8 mouse cellular contexts compared by ENCODE assay signal in the genomic region with DNA sequence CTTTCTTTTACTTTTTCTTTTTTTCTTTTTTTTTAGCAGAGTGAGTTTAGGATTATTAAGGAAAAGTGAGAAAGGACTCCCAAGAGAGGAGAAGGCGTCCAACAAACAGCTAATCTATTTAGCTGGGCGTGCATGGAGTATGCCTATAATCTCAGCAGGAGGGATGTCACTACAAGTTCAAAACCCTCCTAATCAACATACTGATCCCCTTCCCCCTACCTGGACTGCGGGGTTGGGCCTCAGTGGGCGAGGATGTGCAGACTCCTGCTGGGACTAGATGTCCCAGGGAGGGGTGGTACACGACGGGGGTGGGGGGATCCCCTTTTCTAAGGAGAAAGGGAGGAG. TPM values are rescaled to one million over a fixed set of nuclear protein-coding genes. Genes with fewer than 3 reads are reported as not detected.
DNase-seq lines count a peak whose midpoint lies in the region; ATAC-seq and TF ChIP-seq lines count a peak whose summit lies in the region.

No protein-coding gene starts in this region.

- H3K4me3 ChIP-seq in lung, postnatal 0 days (ENCODE audit: low read depth, low read length), result peak overlapping the region; percentile 41
- H3K4me3 ChIP-seq in embryonic facial prominence, embryonic 10.5 days, result peak overlapping the region; percentile 56
- H3K4me3 ChIP-seq in limb, embryonic 13.5 days, result peak overlapping the region; percentile 50
- H3K4me3 ChIP-seq in stomach, embryonic 15.5 days (replicated peaks), result peak overlapping the region; percentile 47

- H3K4me1 ChIP-seq in lung, postnatal 0 days (ENCODE audit: insufficient read depth, low read depth, low read length), result peaks cover 6% of the 10 kb centered on the region; the same call in 1 of the 2 replicates
- peaks cover 20% of the 10 kb centered on the region for H3K4me1 ChIP-seq in embryonic facial prominence, embryonic 10.5 days
- H3K4me1 ChIP-seq in limb, embryonic 13.5 days, result peaks cover 22% of the 10 kb centered on the region; the same call in 1 of the 2 replicates
- peaks cover 12% of the 10 kb centered on the region for H3K4me1 ChIP-seq in stomach, embryonic 15.5 days

- H3K36me3 ChIP-seq in lung, postnatal 0 days (ENCODE audit: insufficient read depth, low read length), result no peaks in the 10 kb centered on the region
- H3K36me3 ChIP-seq in embryonic facial prominence, embryonic 10.5 days (replicated peaks), result no peaks in the 10 kb centered on the region
- H3K36me3 ChIP-seq in limb, embryonic 13.5 days, result no peaks in the 10 kb centered on the region
- H3K36me3 ChIP-seq in stomach, embryonic 15.5 days, result no peaks in the 10 kb centered on the region

- H3K9me3 ChIP-seq in lung, postnatal 0 days (ENCODE audit: low read length), result no peaks in the 10 kb centered on the region
- no peaks in the 10 kb centered on the region for H3K9me3 ChIP-seq in embryonic facial prominence, embryonic 10.5 days
- no peaks in the 10 kb centered on the region for H3K9me3 ChIP-seq in limb, embryonic 13.5 days
- H3K9me3 ChIP-seq in stomach, embryonic 15.5 days, result no peaks in the 10 kb centered on the region

- H3K27me3 ChIP-seq in lung, postnatal 0 days (replicated peaks; ENCODE audit: insufficient read depth, low read length), result 0 out of 2 replicates have a peak, but pooled peaks cover 6% of the 10 kb centered on the region
- peaks cover 33% of the 10 kb centered on the region for H3K27me3 ChIP-seq in embryonic facial prominence, embryonic 10.5 days (replicated peaks; ENCODE audit: low read depth, poor library complexity, severe bottlenecking)
- H3K27me3 ChIP-seq in limb, embryonic 13.5 days, result peaks cover 14% of the 10 kb centered on the region
- H3K27me3 ChIP-seq in stomach, embryonic 15.5 days (replicated peaks), result peaks cover 10% of the 10 kb centered on the region; the same call in 1 of the 2 replicates

- H3K4me2 ChIP-seq in lung, postnatal 0 days (replicated peaks; ENCODE audit: low read depth, low read length), result peak overlapping the region; percentile 61
- peak overlapping the region; percentile 67 for H3K4me2 ChIP-seq in limb, embryonic 13.5 days (replicated peaks)
- H3K4me2 ChIP-seq in stomach, embryonic 15.5 days, result peak overlapping the region; percentile 74

- DNase-seq in lung, postnatal 0 days (ENCODE audit: low spot score), result peak; percentile 55
- DNase-seq in lung, postnatal 14 days, result no peak
- DNase-seq in embryonic facial prominence, embryonic 10.5 days (ENCODE audit: low spot score), result peak; percentile 52
- no peak for DNase-seq in kidney, adult 8-10 months
- no peak for DNase-seq in layer of hippocampus, postnatal 10 days (ENCODE audit: low spot score in 2 of 2)
- no peak for DNase-seq in left cerebral cortex, adult 18-20 months (ENCODE audit: low spot score in 2 of 2)

- H3K27ac ChIP-seq in lung, postnatal 0 days (ENCODE audit: low read length), result peak overlapping the region; percentile 44
- peak overlapping the region; percentile 57; the same call in 1 of the 2 replicates for H3K27ac ChIP-seq in embryonic facial prominence, embryonic 10.5 days (replicated peaks)
- H3K27ac ChIP-seq in limb, embryonic 13.5 days, result peak overlapping the region; percentile 75
- H3K27ac ChIP-seq in stomach, embryonic 15.5 days, result peak overlapping the region; percentile 40; the same call in 1 of the 2 replicates

- TF ChIP-seq CTCF in lung, postnatal 0 days (IDR thresholded peaks at IDR 0.05), result no peak

- ATAC-seq in lung, postnatal 0 days, result peak; percentile 13; the same call in 1 of the 2 replicates
- peak; percentile 25; the same call in 1 of the 2 replicates for ATAC-seq in limb, embryonic 13.5 days (ENCODE audit: low FRiP score, low read depth)
- no peak for ATAC-seq in stomach, embryonic 15.5 days (ENCODE audit: insufficient read depth, low FRiP score, low read depth)

- WGBS in lung, postnatal 0 days, result 1% methylated on average over 6 of the region's 6 CpGs
- WGBS in embryonic facial prominence, embryonic 10.5 days, result 2% methylated on average over 6 of the region's 6 CpGs
- WGBS in limb, embryonic 13.5 days, result under 1% methylated on average over 6 of the region's 6 CpGs
- 2% methylated on average over 6 of the region's 6 CpGs for WGBS in stomach, embryonic 15.5 days

- 0 out of 2 replicates have a peak overlapping the region, but pooled peaks have one; percentile 29 for H3K9ac ChIP-seq in lung, postnatal 0 days (replicated peaks; ENCODE audit: low read depth)
- H3K9ac ChIP-seq in limb, embryonic 13.5 days, result peak overlapping the region; percentile 59
- no peak overlapping the region for H3K9ac ChIP-seq in stomach, embryonic 15.5 days

- no peak for TF ChIP-seq EP300 in lung, postnatal 0 days (IDR thresholded peaks at IDR 0.05)

RNA-seq across cellular contexts. Expression of a gene that starts 0.3 kb away (rescaled TPM):
- 4.4 and 5.5 TPM in 2 replicates for polyA plus RNA-seq in lung, postnatal 0 days (2015; fragmentation: Nextera tagmentation; extraction: Ambion mirVana)
- polyA plus RNA-seq in embryonic facial prominence, embryonic 10.5 days (2016; fragmentation: Nextera tagmentation; extraction: Ambion mirVana), result 3.0 and 5.7 TPM in 2 replicates
- polyA plus RNA-seq in limb, embryonic 13.5 days (2015; fragmentation: Nextera tagmentation; extraction: Ambion mirVana), result 3.1 and 4.9 TPM in 2 replicates
- polyA plus RNA-seq in stomach, embryonic 15.5 days (2015; fragmentation: Nextera tagmentation; extraction: Ambion mirVana), result 10.3 and 16.4 TPM in 2 replicates
- 1 to 10 TPM in 1 of 2 experiments, under 1 TPM in 1; 0.98 to 1.4 TPM for total RNA-seq in layer of hippocampus, postnatal 10 days (2021)
- total RNA-seq in left cerebral cortex, adult 18-20 months (2021), result 1 to 10 TPM; 1.7 to 3.0 TPM

RNA-seq across cellular contexts. Expression of a gene that starts 0.8 kb away (rescaled TPM):
- 1.2 and 1.6 TPM in 2 replicates for polyA plus RNA-seq in lung, postnatal 0 days (2015; fragmentation: Nextera tagmentation; extraction: Ambion mirVana)
- polyA plus RNA-seq in embryonic facial prominence, embryonic 10.5 days (2016; fragmentation: Nextera tagmentation; extraction: Ambion mirVana), result 0.14 and 0.16 TPM in 2 replicates
- polyA plus RNA-seq in limb, embryonic 13.5 days (2015; fragmentation: Nextera tagmentation; extraction: Ambion mirVana), result 1.0 and 1.2 TPM in 2 replicates
- polyA plus RNA-seq in stomach, embryonic 15.5 days (2015; fragmentation: Nextera tagmentation; extraction: Ambion mirVana), result 2.3 and 2.5 TPM in 2 replicates
- 1 to 10 TPM; 4.9 to 5.6 TPM for total RNA-seq in layer of hippocampus, postnatal 10 days (2021)
- 1 to 10 TPM; 2.3 to 3.7 TPM for total RNA-seq in left cerebral cortex, adult 18-20 months (2021)

RNA-seq across cellular contexts. Expression of a gene that starts 9.6 kb away (rescaled TPM):
- 4.3 and 5.1 TPM in 2 replicates for polyA plus RNA-seq in lung, postnatal 0 days (2015; fragmentation: Nextera tagmentation; extraction: Ambion mirVana)
- 4.2 and 4.6 TPM in 2 replicates for polyA plus RNA-seq in embryonic facial prominence, embryonic 10.5 days (2016; fragmentation: Nextera tagmentation; extraction: Ambion mirVana)
- polyA plus RNA-seq in limb, embryonic 13.5 days (2015; fragmentation: Nextera tagmentation; extraction: Ambion mirVana), result 7.8 and 8.7 TPM in 2 replicates
- polyA plus RNA-seq in stomach, embryonic 15.5 days (2015; fragmentation: Nextera tagmentation; extraction: Ambion mirVana), result 5.0 and 6.7 TPM in 2 replicates
- 10 to 100 TPM; 44.1 to 58.1 TPM for total RNA-seq in layer of hippocampus, postnatal 10 days (2021)
- total RNA-seq in left cerebral cortex, adult 18-20 months (2021), result 10 to 100 TPM; 57.1 to 60.2 TPM

RNA-seq across cellular contexts. Expression of a gene that starts 26.6 kb away (rescaled TPM):
- polyA plus RNA-seq in lung, postnatal 0 days (2015; fragmentation: Nextera tagmentation; extraction: Ambion mirVana), result 404 and 434 TPM in 2 replicates
- 838 and 844 TPM in 2 replicates for polyA plus RNA-seq in embryonic facial prominence, embryonic 10.5 days (2016; fragmentation: Nextera tagmentation; extraction: Ambion mirVana)
- 706 and 735 TPM in 2 replicates for polyA plus RNA-seq in limb, embryonic 13.5 days (2015; fragmentation: Nextera tagmentation; extraction: Ambion mirVana)
- polyA plus RNA-seq in stomach, embryonic 15.5 days (2015; fragmentation: Nextera tagmentation; extraction: Ambion mirVana), result 732 and 736 TPM in 2 replicates
- total RNA-seq in layer of hippocampus, postnatal 10 days (2021), result 100 to 1,000 TPM; 336 to 363 TPM
- 100 to 1,000 TPM; 233 to 240 TPM for total RNA-seq in left cerebral cortex, adult 18-20 months (2021)

RNA-seq across cellular contexts. Expression of a gene that starts 44.8 kb away (rescaled TPM):
- polyA plus RNA-seq in lung, postnatal 0 days (2015; fragmentation: Nextera tagmentation; extraction: Ambion mirVana), result 20.2 and 26.4 TPM in 2 replicates
- 1.1 TPM in 2 replicates for polyA plus RNA-seq in embryonic facial prominence, embryonic 10.5 days (2016; fragmentation: Nextera tagmentation; extraction: Ambion mirVana)
- 4.6 and 5.4 TPM in 2 replicates for polyA plus RNA-seq in limb, embryonic 13.5 days (2015; fragmentation: Nextera tagmentation; extraction: Ambion mirVana)
- polyA plus RNA-seq in stomach, embryonic 15.5 days (2015; fragmentation: Nextera tagmentation; extraction: Ambion mirVana), result 12.8 and 14.3 TPM in 2 replicates
- 1 to 10 TPM; 3.3 TPM for total RNA-seq in layer of hippocampus, postnatal 10 days (2021)
- total RNA-seq in left cerebral cortex, adult 18-20 months (2021), result 1 to 10 TPM; 7.0 to 7.7 TPM

Comparison
In these comparisons a context has a peak if more than half of its experiments do, and no peak if none do; other contexts are left out.
1. DNase-seq: peak in lung, postnatal 0 days (single experiment) and embryonic facial prominence, embryonic 10.5 days (single experiment); none in lung, postnatal 14 days (single experiment), kidney, adult 8-10 months (0 of 2), layer of hippocampus, postnatal 10 days (0 of 2) and left cerebral cortex, adult 18-20 months (0 of 2).
2. Peak in every context shown above with its lines, with median percentiles within 50 percentile points of each other: H3K27ac ChIP-seq, H3K4me2 ChIP-seq and H3K4me3 ChIP-seq.